Mouse (Mus musculus) heart, postnatal 0 days (tissue): ENCODE data around the gene Palb2. TPM values are rescaled to one million over a fixed set of nuclear protein-coding genes. Genes with fewer than 3 reads are reported as not detected.

Source experiments
- ATAC-seq: fragments of 200-750 bp; cut with Nextera tagmentation; 2 replicates; pipeline ENCODE4 v1.8.0; 2017; ENCODE audit warnings: low read depth, moderate number of reproducible peaks, moderate library complexity; ENCODE audit not compliant: insufficient read depth
- DNase-seq: peaks from one replicate; pipeline ENCODE4 v3.0.0-alpha.2; 2016; ENCODE audit warnings: low spot score
- H3K27ac ChIP-seq: fragments of 300-500 bp; sonication (generic); 2 replicates; pipeline ENCODE4 v1.5.1; 2014; ENCODE audit warnings: low read depth, mild to moderate bottlenecking
- H3K27me3 ChIP-seq: fragments of 300-500 bp; sonication (generic); 2 replicates; pipeline ENCODE4 v1.6.1; 2014; ENCODE audit warnings: low read length, mixed read lengths; ENCODE audit not compliant: control insufficient read depth, insufficient read depth
- H3K36me3 ChIP-seq: fragments of 300-500 bp; sonication (generic); replicated peaks from 2 replicates; pipeline ENCODE4 v1.6.1; 2014; ENCODE audit warnings: low read length, mixed read lengths; ENCODE audit not compliant: control insufficient read depth, insufficient read depth
- H3K4me1 ChIP-seq: fragments of 300-500 bp; sonication (generic); 2 replicates; pipeline ENCODE4 v1.6.1; 2014; ENCODE audit warnings: antibody characterized with exemption; ENCODE audit not compliant: control insufficient read depth, insufficient read depth
- H3K4me2 ChIP-seq: fragments of 300-500 bp; sonication (generic); 2 replicates; pipeline ENCODE4 v1.6.1; 2014; ENCODE audit warnings: low read depth, mild to moderate bottlenecking, low read length, moderate library complexity
- H3K4me3 ChIP-seq: fragments of 300-500 bp; sonication (generic); 2 replicates; pipeline ENCODE4 v1.5.1; 2014; ENCODE audit warnings: low read depth, low read length
- H3K9ac ChIP-seq: fragments of 300-500 bp; sonication (generic); replicated peaks from 2 replicates; pipeline ENCODE4 v1.6.1; 2014; ENCODE audit warnings: low read depth, low read length, mixed read lengths
- H3K9me3 ChIP-seq: fragments of 300-500 bp; sonication (generic); replicated peaks from 2 replicates; pipeline ENCODE4 v1.6.1; 2016; ENCODE audit warnings: low read length; ENCODE audit not compliant: control insufficient read depth
- CTCF ChIP-seq: IDR thresholded peaks from 2 replicates; pipeline ENCODE4 v1.5.1; 2016; ENCODE audit warnings: antibody characterized with exemption, control low read depth, low read depth
- EP300 ChIP-seq: IDR thresholded peaks from 2 replicates; pipeline ENCODE4 v1.6.1; 2016; ENCODE audit warnings: antibody characterized with exemption, low read depth
- WGBS: fragments of 180-500 bp; shearing (Covaris S2); extraction: QIAGEN DNeasy Blood & Tissue Kit; methylation state at CpG from one replicate; pipeline ENCODE4 v1.1.7; 2014; 5-methylcytosine and 5-hydroxymethylcytosine counted together
- polyA plus RNA-seq: library from polyadenylated mRNA; unstranded; fragments of >200 nt; fragmentation: Nextera tagmentation; extraction: Ambion mirVana; gene quantifications from 2 replicates; pipeline ENCODE4 v1.2.1, GENCODE M21; 2015
- total RNA-seq: library from RNA; depleted of rRNA; stranded (reverse); fragments of >200 nt; gene quantifications from 2 replicates; pipeline ENCODE4 v1.2.3, GENCODE M21; 2014; ENCODE audit warnings: low replicate concordance; rRNA removed

Palb2 gene
- total and polyA plus RNA-seq, 2 experiments from 2014 or later: 2.4 to 6.4 TPM

DNA sequence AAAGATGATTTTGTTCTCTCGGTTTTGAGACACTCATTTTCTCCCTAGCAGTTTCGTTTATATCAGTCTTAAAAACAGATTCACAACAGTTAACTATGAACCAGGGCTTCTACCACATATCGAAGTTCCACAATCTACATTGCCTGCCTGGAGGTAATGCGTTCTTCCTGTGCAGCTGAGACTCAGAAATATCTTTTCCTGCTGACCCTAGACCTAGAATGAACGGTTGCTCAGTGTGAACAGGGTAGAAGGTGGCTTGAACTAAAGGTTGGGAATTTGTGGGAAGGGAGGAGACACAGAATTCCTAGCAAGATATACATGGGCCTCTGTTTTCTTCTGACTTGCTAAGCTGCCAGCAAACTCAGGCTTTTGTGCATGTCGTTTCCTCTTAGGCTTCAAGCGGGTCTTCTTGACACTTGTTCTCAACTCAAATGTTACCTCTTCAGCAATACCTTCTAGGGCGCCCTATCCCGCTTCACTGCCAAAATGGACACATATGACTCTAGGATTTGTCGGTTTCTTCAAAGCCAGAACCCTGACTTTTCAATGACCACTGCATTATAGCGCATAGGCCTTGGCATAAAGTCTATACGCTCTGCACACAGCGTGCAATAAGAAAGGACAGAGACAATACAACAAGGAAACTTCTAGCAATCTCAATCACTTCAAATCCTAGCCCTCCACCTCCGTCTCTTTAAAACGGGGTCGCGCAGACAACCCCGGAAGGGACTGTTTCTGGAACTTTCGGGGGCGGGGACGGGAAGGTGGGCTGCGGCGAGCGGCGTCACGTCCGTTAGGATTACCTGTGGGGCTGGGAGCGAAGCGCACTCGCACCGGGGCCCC is 66.5 kb downstream of the Palb2 start:
- Histone ChIP-seq H3K9me3 (no peaks in the 10 kb centered on the region), H3K4me3 (peak overlapping the region; percentile 95), H3K27ac (peak overlapping the region; percentile 93), H3K4me2 (peak overlapping the region; percentile 91), H3K36me3 (peaks cover 33% of the 10 kb centered on the region), H3K9ac (peak overlapping the region; percentile 96), H3K27me3 (no peaks in the 10 kb centered on the region), H3K4me1 (peaks cover 22% of the 10 kb centered on the region)
- DNase-seq: no peak
- WGBS: 12% methylated on average over 31 of the region's 31 CpGs
- TF ChIP-seq CTCF (no peak), EP300 (no peak)
- no peak; the same call in 1 of the 2 replicates for ATAC-seq

- 0 out of 2 replicates have a peak overlapping the region, but pooled peaks have one; percentile 9 for H3K9ac ChIP-seq
- H3K4me2 ChIP-seq: peak overlapping the region; percentile 91
- no peaks in the 10 kb centered on the region for H3K27me3 ChIP-seq
- TF ChIP-seq EP300 (no peak), CTCF (no peak)
- H3K4me3 ChIP-seq: no peak overlapping the region
- DNase-seq: no peak
- H3K36me3 ChIP-seq: peaks cover 28% of the 10 kb centered on the region
- 38% methylated on average over 1 of the region's 1 CpGs for WGBS
- ATAC-seq: no peak
- peak overlapping the region; percentile 93 for H3K27ac ChIP-seq
- no peaks in the 10 kb centered on the region for H3K9me3 ChIP-seq
- peaks cover 22% of the 10 kb centered on the region for H3K4me1 ChIP-seq
Observed at GRCm38 (mm10) chr7:122065656-122066055, 67.1 kb downstream of the Palb2 start.

Other genes starting within 250 kb of the Palb2 start
- 19.3 and 20.4 TPM in 2 replicates for gene Cog7, start 151.3 kb downstream of the Palb2 start, total RNA-seq
- 10.5 and 12.4 TPM in 2 replicates for gene Cog7, start 151.3 kb downstream of the Palb2 start, polyA plus RNA-seq
- gene Gga2, start 111.8 kb downstream of the Palb2 start, total RNA-seq: 51.3 and 79.7 TPM in 2 replicates
- 37.5 and 38.1 TPM in 2 replicates for gene Gga2, start 111.8 kb downstream of the Palb2 start, polyA plus RNA-seq
- gene Ubfd1, start 65.8 kb downstream of the Palb2 start, total RNA-seq: 54.7 and 65.5 TPM in 2 replicates
- gene Ubfd1, start 65.8 kb downstream of the Palb2 start, polyA plus RNA-seq: 22.6 and 25.5 TPM in 2 replicates
- gene Ears2, start 65.7 kb downstream of the Palb2 start, total RNA-seq: 54.3 and 60.1 TPM in 2 replicates
- 27.8 and 29.2 TPM in 2 replicates for gene Ears2, start 65.7 kb downstream of the Palb2 start, polyA plus RNA-seq
- 181 and 183 TPM in 2 replicates for gene Ndufab1, start 31.1 kb downstream of the Palb2 start, total RNA-seq
- 2,966 and 3,134 TPM in 2 replicates for gene Ndufab1, start 31.1 kb downstream of the Palb2 start, polyA plus RNA-seq
- 28.9 and 50.0 TPM in 2 replicates for gene Dctn5, start 56 bp upstream of the Palb2 start, total RNA-seq
- 44.4 and 51.3 TPM in 2 replicates for gene Dctn5, start 56 bp upstream of the Palb2 start, polyA plus RNA-seq
- gene Plk1, start 26.5 kb upstream of the Palb2 start, total RNA-seq: 27.8 and 35.5 TPM in 2 replicates
- gene Plk1, start 26.5 kb upstream of the Palb2 start, polyA plus RNA-seq: 22.8 and 23.3 TPM in 2 replicates
- gene Ern2, start 53.2 kb upstream of the Palb2 start, total RNA-seq: not detected in 2 replicates
- 0.07 TPM in 1 of 2 replicates, not detected in the other for gene Ern2, start 53.2 kb upstream of the Palb2 start, polyA plus RNA-seq
- 5.2 TPM in 1 of 2 replicates, not detected in the other for gene Chp2, start 86.5 kb upstream of the Palb2 start, total RNA-seq
- 0.38 and 0.63 TPM in 2 replicates for gene Chp2, start 86.5 kb upstream of the Palb2 start, polyA plus RNA-seq
- 1.9 and 6.9 TPM in 2 replicates for gene Prkcb, start 155.8 kb upstream of the Palb2 start, total RNA-seq
- gene Prkcb, start 155.8 kb upstream of the Palb2 start, polyA plus RNA-seq: 1.1 and 1.5 TPM in 2 replicates